In genomic region chr6:5159385-5159791, GRCm38 (mm10) we compare ENCODE assay signal across 1 mouse cellular context.
TF ChIP-seq lines count a peak whose summit lies in the region.

No protein-coding gene starts in this region.

TF ChIP-seq in CH12.LX, 34 proteins besides CTCF, POLR2A, EP300 and RAD21 (continued from another document):
- peak; percentile 45; the same call in 1 of the 2 replicates for TF ChIP-seq JUND (conservative IDR thresholded peaks at IDR 0.05; ENCODE audit: low read depth, low read length)
- no peak for TF ChIP-seq NELFE (IDR thresholded peaks at IDR 0.05; ENCODE audit: low read depth, low read length)
